Mouse (Mus musculus) brain, embryonic 14.5 days (tissue): Measurements from ENCODE around the gene Nrgn.
A peak's percentile ranks its signal among the peaks of the same experiment; 100 is the strongest.

Experiments used
- CTCF ChIP-seq: fragments of 200-500 bp; IDR thresholded peaks from 2 replicates; pipeline ENCODE4 v1.5.1; 2012; ENCODE audit warnings: inconsistent platforms, mild to moderate bottlenecking, moderate library complexity, borderline replicate concordance; ENCODE audit not compliant: insufficient read depth, insufficient read length; ENCODE audit errors: extremely low read depth
- POLR2A ChIP-seq: fragments of 200-500 bp; IDR thresholded peaks from 2 replicates; pipeline ENCODE4 v1.6.1; 2012; ENCODE audit warnings: mild to moderate bottlenecking, inconsistent platforms, borderline replicate concordance; ENCODE audit not compliant: poor library complexity, insufficient read depth, insufficient read length, severe bottlenecking; ENCODE audit errors: extremely low read depth

DNA sequence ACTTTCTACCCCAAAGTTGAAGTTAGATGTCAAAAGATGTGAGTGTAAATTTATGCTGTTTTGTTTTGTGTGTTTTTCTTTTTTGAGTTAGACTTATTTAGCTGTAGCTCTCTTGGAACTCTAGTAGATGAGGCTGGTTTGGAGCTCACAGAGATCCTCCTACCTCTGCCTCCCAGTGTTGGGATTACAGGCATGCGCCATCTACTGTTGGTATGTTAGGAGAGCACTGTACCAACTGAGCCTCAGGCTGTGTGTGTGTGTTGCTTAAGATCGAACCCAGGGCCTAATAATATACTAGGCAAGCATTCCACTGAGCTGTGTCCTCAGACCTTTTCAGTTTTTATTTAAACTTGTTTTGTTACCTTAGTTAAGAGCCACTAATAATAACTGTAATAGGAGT is 40.6 kb downstream of the Nrgn start:
- TF ChIP-seq CTCF (peak; percentile 20; the same call in 1 of the 2 replicates), POLR2A (no peak)
